Mouse (Mus musculus) layer of hippocampus, postnatal 36 days (tissue): Measurements from ENCODE around the gene Slc37a3. TPM values are rescaled to one million over a fixed set of nuclear protein-coding genes. Genes with fewer than 3 reads are reported as not detected.
"Not testable (repeated sequence)": the region's sequence is repeated elsewhere in the genome, so short reads cannot be mapped to it uniquely, and the experiment has no call there.

Experiments
- DNase-seq, 2 experiments: peaks; one replicate each; pipeline ENCODE4 v3.0.0; 2022
- total RNA-seq, 2 experiments: library from RNA; stranded (reverse); gene quantifications; 2 replicates each; pipeline ENCODE4 v1.2.3; 2021

Gene Slc37a3
- total RNA-seq = 10 to 100 TPM; 73.8 to 84.2 TPM

DNA sequence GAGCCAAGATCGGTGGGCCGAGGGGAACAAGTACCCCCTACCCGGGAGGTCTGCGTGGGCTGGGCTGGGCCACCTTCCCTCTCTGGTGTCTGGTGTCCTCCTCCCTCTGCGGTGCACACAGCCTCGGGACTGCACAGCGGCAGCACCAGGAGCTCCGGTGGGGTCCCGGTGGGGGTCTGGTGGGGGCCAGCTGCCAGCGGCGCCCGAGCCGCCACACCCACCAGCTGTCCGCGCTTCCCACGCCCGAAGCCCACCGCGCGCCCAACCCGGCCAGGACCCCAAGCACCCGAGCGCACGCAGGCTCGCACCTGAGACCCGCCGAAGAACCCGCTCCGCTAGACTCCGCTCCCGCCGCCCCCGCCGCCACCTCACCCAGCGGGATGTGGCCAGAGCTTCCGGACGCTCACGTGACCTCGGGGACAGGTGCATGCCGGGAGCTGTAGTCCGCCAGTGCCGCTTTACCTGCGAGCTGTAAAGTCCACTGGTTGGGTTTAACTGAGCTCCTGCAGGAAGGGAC is at the start of gene Slc37a3:
Slc37a3 (minus strand) TSS at position 365 of the 517 bp plus-strand sequence.
- DNase-seq = peak; percentile 84 to 85

DNA sequence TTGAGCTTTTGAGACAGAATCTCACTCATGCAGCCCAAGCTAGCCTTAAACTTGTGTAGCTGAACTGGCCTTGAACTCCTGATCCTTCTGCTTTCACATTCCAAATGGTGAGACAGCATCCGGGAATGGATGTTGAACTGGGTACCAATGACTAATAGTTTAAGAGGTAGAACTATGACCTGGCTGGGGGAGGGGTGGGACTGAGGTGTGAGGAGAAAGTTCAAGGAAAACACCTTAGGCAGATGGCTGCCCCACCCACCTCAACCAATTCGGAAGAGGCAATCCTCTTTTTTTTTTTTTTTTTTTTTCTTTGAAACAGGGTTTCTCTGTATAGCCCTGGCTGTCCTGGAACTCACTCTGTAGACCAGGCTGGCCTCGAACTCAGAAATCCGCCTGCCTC is 49.2 kb upstream of the Slc37a3 start:
- no peak for DNase-seq

DNA sequence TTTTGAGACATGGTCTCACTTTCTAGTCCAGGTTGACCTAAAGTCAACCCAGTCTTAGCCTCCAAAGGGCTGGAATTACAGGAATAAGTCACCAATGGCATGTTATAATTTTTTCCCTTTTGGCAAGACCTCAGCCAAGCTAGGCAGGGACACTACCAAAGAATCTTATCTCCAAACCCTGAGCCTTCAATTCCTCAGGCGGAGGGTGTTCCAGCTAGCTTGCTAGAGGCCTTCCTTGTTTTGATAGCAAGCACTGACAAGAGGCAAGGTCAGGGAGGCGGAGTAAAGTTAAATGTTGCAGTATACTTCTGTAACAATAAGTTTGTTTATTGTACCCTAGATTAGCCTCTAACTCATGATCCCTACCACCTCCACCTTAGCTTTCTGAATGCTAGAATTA is 47.7 kb upstream of the Slc37a3 start:
- no peak for DNase-seq

DNA sequence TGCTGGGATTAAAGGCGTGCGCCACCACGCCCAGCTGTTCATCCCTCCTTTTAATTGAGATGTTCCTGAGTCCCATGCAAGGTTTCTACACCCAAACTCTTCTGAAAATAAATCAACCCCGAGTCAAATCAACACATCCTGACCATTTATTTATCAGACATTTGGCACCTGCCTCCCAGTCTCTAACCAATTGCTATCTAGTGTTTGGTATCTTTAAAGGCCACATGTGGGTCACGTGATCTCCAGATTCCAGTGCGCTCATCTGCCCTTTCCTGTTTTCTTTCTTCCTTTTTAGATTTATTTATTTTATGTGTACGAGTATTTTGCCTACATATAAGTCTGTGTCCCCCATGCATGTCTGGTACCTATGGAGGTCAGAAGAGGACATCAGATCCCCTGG is 46.2 kb upstream of the Slc37a3 start:
- no peak for DNase-seq

DNA sequence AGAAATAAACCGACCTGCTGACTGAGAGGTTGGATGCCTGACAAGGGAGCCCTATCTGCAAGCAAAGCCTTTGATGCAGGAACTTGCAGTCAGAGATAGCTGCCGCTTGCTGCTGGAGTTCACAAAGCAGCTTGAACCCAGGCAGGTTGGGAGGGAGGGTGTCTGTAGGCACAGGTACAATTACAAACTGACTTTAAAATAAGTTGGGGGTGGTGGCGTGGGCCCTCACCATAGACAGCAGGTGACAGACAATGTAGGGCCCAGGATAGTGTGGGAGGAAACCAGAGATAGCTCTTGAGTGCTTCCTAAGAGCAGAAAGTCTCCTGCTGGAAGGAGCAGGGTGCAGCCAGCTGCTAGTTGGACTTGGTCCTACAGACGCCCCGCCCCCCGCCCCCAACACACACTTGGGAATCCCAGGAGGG is 45.7 kb upstream of the Slc37a3 start:
- DNase-seq = no peak

DNA sequence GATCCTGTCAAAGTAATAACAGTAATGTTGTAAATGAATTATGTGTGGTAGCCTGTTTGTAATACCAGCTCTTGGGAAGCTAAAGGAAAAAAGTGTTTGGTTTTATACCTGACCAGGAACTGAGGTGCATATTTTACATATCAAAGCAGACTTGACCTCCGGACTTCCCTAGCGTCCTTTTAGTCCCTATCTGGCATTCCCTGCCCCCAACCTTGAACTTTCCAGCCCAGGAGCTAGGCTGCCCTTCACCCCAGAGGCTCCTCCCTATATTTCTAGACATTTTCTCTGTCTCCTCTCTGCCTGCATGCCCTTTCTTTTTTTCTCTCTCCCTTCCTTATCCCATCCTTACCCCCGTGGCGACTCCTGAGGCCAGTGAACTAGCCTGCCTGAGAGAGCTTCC is 43.4 kb upstream of the Slc37a3 start:
- DNase-seq = no peak

DNA sequence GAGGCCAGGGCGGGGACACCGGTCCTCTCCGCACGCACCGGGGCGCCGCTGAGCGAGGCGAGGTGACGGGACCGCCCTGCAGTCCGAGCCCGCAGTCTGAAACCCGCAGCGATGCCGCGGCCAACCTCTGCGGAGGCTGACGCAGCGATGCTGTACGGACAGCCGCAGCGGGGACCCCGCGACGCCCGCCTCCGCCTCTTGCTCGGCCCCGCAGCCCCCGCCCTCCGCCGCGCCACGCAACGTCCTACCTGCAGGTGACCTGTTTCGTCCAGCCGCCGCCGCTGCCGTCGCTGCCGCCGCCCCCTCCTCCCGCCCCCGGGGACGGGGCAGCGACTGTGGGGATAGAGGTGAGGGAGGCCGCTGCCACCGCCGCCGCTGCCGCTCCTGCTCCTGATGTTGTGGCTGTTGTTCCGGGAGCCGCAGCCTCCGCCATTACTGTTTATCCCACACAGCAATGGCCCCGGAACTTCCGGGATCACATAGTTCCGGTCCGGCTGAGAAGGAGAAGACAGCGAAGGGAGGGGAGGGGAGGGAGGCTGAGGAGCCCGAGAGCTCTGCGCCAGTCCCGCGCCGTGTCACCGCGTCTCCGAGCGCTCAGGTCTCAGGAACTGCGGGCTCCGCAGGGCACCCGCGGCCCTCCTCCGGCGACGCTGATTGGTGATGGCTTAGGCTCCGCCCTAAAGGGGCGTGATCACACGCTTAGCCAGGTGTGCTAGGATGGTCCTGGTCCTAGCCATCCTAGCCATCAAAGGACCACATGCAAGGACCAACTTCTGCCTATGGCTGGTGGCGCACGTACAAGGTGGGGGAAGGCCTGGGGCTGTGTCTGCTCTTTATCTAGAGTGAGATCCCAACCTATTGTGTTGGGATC is 42.6 kb upstream of the Slc37a3 start, which contains the start of gene Mkrn1:
Mkrn1 (minus strand) TSS at position 612 of the 871 bp plus-strand sequence.
- peak; percentile 79 for DNase-seq

DNA sequence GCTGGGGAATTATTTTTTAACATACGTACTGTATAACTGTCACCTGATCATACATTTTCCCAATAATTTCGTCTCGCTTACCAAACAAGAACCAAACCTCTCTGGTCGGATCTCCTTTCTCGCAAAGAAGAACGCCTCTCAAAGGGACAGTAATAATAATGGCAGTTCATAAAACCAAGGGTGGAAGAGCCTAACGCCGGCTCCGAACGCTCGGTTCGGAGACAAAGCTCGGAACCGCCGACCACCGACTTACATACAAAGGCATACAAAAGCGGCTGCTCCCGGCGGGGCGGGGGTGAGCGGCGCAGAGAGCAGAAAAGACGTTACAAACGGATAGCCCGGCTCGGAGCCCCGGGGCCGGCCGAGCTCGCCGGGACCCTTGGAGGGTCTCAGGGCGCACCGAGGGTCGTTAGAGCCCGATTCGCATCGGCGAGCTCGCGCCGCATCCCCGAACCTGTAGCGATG is 41.9 kb upstream of the Slc37a3 start:
- DNase-seq = no peak

DNA sequence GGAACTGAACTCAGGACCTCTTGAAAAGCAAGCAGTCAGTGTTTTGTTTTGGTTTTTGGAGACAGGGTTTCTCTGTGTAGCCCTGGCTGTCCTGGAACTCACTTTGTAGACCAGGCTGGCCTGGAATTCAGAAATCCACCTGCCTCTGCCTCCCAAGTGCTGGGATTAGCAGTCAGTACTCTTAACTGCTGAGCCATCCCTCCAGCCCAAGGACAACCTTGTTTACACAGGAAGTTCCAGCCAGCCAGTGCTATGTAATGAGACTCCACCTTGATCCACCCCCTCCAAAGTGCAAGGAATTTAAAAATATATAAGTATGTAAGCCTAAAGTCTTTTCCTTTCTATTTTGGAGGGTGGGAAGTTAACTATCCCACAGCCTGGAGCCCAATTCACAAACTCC is 39.2 kb upstream of the Slc37a3 start:
- DNase-seq = not testable (repeated sequence)

DNA sequence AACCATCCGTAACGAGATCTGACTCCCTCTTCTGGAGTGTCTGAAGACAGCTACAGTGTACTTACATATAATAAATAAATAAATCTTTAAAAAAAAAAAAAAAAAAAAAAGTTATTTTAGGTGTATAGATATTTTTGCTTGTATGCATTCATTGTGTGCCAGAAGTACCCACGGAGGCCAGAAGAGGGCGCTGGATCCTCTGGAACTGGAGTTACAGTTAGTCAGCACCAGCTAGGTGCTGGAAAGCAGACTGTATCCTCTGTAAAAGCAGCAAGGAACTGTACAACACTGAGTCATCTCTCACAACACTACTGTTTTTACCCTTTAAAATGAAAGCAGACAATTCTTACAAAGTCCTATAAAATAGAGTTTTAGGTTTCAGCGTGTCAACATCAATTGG is 38.3 kb upstream of the Slc37a3 start:
- peak; percentile 39 to 62 for DNase-seq

DNA sequence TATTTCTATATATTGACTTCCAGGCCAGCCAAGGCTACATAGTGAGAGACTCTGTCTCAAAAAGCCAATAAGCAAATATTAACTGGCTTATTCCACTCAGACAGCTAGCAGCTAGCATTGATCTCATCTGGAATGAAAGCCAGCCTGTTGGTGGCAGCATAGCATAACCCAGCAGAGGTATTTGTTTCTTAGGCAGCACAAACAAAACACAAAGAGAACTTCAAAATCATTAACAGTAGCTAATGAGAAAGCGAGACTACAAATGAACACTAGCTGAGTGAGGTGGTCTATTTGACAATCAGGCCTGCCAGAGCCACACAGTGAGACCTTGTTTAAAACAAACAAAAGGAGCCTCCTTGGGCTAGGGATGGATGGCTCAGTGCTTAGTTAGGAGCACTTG is 36.6 kb upstream of the Slc37a3 start:
- DNase-seq = no peak

DNA sequence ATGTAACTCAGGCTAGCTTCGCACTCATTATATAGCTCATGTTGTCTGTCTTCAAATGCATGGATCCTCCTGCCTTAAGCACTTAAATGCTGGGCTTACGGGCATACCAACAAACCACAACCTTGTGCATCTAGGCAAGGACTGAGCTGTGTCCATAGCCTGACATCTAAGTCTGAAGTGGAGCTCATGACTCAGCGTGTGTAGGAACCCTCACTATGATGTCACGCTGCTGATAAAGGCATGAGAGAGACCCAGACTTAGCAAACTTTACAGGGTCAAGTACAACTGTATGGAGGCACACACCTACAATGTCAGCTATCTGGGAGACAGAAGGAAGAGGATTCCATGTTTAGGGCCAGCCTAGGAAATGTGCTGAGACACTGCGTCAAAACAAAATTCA is 29.0 kb upstream of the Slc37a3 start:
- DNase-seq = no peak

DNA sequence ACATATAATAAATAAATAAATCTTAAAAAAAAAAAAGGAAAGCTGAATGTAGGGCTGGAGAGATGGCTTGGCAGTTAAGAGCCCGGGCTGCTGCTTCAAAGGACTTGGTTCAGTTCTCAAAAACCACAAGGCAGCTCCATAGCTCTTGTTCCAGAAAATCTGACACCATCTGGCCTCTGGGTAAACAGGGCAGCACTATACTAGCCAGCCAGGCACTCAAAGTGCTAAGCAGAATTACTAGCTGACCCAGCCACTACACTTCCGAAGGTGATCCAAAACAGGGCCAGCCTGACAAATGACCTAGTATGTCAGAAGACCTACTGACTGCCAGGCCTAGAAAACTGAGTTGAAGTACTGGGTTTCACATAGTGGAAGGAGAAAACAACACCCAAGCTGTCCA is 25.7 kb upstream of the Slc37a3 start:
- no peak for DNase-seq

DNA sequence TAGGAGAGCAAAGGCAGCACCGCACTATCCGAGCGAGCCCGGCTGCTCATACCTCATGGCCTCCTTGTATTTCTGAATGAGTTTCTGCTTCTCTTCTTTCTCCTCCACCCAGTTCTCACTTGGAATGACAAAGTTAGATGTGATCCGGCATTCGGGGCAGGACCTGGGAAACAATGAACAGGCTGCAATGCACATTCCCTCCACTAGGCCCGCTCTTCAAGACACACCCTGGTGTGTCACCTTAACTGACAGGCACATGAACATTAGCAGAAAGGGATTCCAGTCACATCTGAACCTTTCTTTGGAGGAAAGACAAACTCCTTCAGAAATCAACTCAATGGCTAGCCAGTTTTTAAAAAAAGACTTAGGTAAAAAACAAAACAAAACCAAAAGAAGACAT is 22.9 kb upstream of the Slc37a3 start:
- DNase-seq = no peak

DNA sequence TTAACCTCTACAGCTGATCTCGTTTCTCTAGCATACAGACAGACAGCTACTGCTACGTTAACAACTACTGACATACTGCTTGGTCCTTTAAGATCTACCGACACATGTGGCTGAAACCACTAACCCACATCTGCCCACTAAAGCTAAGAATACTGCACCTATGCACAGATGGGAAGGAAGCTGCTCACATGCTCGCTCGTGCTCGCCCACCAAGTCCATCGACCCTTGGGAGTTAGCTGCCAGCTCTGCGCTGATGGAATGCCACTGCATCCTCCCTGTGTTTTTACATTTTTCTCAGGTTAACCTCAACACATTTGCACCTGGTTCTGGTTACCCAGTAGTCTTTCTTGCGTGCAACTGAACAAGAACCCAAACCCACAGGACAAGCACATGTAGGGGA is 20.9 kb upstream of the Slc37a3 start:
- no peak for DNase-seq

DNA sequence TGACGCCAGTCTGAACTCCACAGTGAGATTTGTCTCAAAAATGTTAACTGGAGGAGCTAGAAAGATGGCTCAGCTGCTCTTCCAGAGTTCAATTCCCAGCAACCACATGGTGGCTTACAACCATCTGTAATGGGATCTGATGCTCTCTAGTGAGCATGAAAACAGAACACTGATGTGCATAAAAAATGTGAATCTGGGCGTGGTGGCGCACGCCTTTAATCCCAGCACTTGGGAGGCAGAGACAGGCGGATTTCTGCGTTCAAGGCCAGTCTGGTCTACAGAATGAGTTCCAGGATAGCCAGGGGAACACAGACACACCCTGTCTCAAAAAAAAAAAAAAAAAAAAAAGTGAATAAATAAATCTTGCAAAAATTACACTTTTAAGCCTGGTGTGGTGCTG is 19.6 kb upstream of the Slc37a3 start:
- no peak for DNase-seq

DNA sequence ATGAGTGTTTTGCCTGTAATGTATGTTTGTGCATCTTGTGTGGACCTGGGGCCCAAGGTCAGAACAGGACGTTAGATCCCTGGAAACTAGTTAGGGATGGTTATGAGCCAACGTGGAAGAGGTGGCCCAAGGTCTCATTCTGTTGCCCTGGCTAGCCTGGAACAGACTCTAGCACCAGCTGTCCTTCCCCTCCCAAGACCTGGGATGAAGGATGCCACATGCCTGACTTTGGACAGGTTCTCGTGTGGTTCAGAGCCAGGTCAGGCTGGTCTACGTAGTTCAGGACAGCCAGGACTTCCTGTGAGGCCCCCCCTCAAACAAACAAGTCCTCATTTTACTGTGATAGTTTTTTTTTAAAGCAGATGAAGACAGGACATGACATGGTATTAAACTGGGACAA is 18.4 kb upstream of the Slc37a3 start:
- DNase-seq = no peak

DNA sequence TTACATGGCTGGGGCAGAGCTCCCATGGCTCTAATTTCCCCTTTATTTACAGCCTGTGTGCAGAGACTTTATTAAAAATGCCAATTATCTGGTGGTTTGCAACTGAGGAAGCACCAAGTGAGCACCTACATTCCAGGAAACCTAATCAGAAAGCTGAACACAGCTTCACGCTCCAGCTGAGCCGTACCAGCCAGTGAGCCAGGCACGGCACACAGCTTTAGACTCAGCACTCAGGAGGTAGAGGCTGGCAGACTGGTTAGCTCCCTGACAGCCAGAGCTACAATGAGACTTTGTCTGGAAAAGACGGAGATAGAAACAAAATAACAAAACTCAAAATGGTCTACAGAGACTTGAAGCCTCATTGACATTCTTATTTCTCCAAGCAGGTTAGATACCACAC is 18.0 kb upstream of the Slc37a3 start:
- DNase-seq = no peak

DNA sequence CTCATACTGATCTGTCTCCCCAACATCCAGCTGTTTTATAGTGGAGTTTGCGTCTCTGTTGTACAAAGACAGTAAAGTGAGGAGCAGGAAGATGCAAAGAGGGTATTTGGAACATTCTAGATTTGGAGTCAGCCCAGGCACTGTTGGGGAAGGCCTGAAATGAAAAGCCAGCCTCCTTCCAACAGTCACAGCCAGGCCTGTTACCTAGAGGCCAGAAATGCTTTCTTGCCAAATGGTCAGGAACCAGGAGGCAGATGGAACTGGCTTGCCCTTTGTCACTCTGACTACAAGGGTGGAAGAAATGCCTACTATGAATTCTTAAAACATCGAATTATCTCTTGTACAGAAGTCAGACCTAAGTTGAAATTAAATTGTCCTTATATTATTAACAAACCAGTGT is 12.5 kb upstream of the Slc37a3 start:
- DNase-seq = no peak

DNA sequence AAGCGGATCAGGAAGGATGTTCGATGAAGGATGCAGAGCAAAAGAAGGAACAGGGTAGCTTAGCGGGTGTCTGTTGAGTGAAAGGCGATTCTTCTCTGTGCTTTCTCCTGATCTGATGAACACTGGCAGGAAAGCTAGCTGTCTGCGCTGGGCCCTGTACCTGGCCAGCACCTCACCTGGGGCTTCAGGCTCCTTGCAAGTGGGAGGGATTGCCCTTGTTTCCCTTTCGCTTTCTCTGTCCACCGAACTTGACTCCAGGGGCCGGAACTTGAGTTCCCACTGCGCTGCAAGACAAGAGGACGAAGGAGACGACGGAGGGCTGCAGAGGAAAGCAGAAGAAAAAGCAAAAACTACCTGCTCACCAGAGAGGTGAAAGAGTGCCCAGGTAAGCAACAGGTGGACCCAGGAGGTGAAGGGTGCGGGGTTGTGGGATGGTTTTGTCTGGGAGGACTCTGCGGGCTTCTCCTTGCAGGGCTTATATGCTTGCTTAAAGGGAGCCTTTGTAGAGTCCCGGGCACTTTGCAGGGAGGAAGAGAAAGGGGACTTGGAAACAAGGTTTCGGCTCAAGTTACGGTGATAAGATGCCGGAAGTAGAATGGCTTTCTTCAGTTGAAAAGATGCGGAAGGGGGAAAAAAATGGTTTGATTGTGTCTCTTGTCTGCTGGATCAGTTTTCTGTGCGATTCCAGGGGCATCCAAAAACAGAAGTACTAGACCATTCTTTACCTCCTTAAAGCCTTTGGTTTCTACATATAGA is 3.8 kb upstream of the Slc37a3 start, which contains the start of gene Rab19:
Rab19 (plus strand) TSS at position 51 of the 756 bp plus-strand sequence.
- DNase-seq = no peak

DNA sequence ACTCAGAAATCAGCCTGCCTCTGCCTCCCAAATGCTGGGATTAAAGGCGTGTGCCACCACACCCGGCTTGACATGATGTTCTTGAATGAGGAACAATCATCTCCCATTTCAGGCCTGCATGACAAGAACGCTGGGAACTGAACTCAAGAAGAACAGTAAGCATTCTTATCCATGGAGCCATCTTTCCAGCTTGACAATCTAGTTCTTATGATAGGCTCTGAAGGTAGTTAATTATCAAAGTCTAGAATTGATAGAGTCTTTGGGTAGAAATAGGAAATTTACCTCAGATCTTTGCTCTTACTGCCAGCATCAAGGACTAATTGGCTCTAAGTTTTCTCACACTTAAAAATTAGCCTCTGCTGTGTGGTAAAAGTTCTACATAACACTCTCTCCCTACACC is 2.8 kb upstream of the Slc37a3 start:
- DNase-seq = no peak

DNA sequence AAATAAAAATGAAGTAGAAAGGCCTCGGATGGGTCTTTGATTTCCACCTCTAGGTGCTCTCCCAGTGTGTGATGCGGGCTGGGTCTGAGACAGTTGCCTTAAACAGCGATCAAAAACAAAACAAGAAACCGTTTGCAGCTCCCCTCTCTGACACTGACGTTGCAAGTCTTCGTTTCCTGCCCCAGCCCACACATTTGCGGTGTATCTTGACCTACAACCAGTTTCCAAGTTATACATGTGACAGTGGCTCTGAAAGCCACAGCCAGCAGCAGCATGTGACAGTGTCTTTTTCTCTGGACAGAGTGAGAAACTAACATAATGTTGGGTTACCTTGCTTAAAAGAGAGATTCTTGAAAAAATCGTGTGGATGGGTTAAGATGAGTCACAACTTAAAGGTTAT is 2.3 kb upstream of the Slc37a3 start:
- DNase-seq = no peak

DNA sequence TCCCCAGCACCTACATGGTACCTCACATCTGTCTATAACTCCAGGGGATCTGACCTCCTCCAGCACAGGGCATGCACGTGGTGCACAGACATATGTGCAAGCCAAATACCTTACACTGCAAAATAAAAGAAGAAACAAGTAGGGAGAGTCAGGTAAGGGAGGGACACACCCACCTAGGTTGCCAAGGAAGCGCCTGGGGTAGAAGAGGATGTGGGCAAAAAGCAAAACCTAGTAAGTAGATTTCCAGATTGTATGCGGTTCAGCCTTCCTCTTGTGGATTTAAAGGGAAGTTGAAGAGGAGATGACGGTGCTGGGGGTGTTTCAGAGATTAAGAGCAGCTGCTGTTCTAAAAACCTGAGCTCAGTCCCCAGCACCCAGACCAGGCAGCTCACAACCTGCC is 1.7 kb upstream of the Slc37a3 start:
- DNase-seq = no peak
